Mouse (Mus musculus) CH12.LX (cell line): Measurements from ENCODE around the gene Ube2n.

Source experiments
- BHLHE40 ChIP-seq: IDR thresholded peaks from 2 replicates; pipeline ENCODE4 v1.6.1; 2011; ENCODE audit warnings: mild to moderate bottlenecking, low read depth, low read length, improper control_type of control experiment
- CHD1 ChIP-seq: IDR thresholded peaks from 2 replicates; pipeline ENCODE4 v1.6.1; 2012; ENCODE audit warnings: low read depth, low read length, improper control_type of control experiment, inconsistent platforms
- CTCF ChIP-seq, 2 experiments: IDR thresholded peaks in 1 of 2; conservative IDR thresholded peaks in 1 of 2; 2 replicates each; pipeline ENCODE4 v1.5.1; 2011 to 2012; ENCODE audit warnings: low read depth in 2 of 2, low read length in 2 of 2, improper control_type of control experiment in 1 of 2, inconsistent platforms in 1 of 2, mild to moderate bottlenecking in 1 of 2, moderate library complexity in 1 of 2
- E2F4 ChIP-seq: IDR thresholded peaks from 2 replicates; pipeline ENCODE4 v1.6.1; 2011; ENCODE audit warnings: low read depth, low read length, improper control_type of control experiment; ENCODE audit not compliant: insufficient replicate concordance
- EP300 ChIP-seq: IDR thresholded peaks from 2 replicates; pipeline ENCODE4 v1.6.1; 2011; ENCODE audit warnings: low read length, improper control_type of control experiment
- JUN ChIP-seq: IDR thresholded peaks from 2 replicates; pipeline ENCODE4 v1.6.1; 2011; ENCODE audit warnings: low read depth, mild to moderate bottlenecking, low read length, improper control_type of control experiment, moderate library complexity; ENCODE audit not compliant: insufficient read depth
- JUND ChIP-seq: conservative IDR thresholded peaks from 2 replicates; pipeline ENCODE4 v1.6.1; 2011; ENCODE audit warnings: low read depth, low read length, improper control_type of control experiment
- MAFK ChIP-seq: IDR thresholded peaks from 2 replicates; pipeline ENCODE4 v1.6.1; 2011; ENCODE audit warnings: low read length, improper control_type of control experiment; ENCODE audit not compliant: insufficient replicate concordance
- MXI1 ChIP-seq: IDR thresholded peaks from 2 replicates; pipeline ENCODE4 v1.6.1; 2011; ENCODE audit warnings: mild to moderate bottlenecking, low read depth, low read length, improper control_type of control experiment
- MYC ChIP-seq: IDR thresholded peaks from 2 replicates; pipeline ENCODE4 v1.6.1; 2011; ENCODE audit warnings: low read depth, mild to moderate bottlenecking, improper control_type of control experiment, low read length
- POLR2AphosphoS2 ChIP-seq: IDR thresholded peaks from 2 replicates; pipeline ENCODE4 v1.6.1; 2011; ENCODE audit warnings: low read depth, low read length, improper control_type of control experiment
- USF2 ChIP-seq: conservative IDR thresholded peaks from 2 replicates; pipeline ENCODE4 v1.6.1; 2011; ENCODE audit warnings: low read depth, low read length, improper control_type of control experiment
- ZC3H11A ChIP-seq: IDR thresholded peaks from 2 replicates; pipeline ENCODE4 v1.6.1; 2012; ENCODE audit warnings: low read depth, mild to moderate bottlenecking, inconsistent platforms, low read length, improper control_type of control experiment

DNA sequence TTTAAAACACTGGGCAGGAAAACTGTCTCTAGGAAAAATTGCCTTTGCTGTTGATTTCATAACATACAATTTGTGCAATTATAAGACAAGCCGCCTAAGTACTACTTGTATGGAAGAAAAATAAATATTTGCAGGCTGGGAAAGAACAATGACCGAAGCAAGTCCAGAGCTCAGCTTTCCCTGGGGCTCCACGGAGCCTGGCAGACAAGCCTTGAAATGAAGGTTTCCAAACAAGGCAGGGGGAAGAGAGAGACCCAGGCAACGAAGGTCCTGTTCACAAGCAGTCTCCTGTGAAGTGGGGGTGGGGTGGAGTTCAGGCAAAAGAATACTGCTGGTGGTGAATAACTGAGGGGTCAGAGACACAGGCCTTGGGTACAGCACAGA lies 62.6 kb downstream of the Ube2n start:
- TF ChIP-seq BHLHE40 (no peak), MXI1 (no peak), POLR2AphosphoS2 (no peak), CTCF (conservative IDR thresholded peaks at IDR 0.05 in 1 of 2, IDR thresholded peaks at IDR 0.05 in 1 of 2; ENCODE audit: low read depth in 2 of 2, low read length in 2 of 2) (no peak), CHD1 (no peak), JUND (no peak), USF2 (no peak), EP300 (no peak), JUN (no peak), ZC3H11A (no peak), MAFK (no peak), E2F4 (no peak), MYC (no peak)
